Mouse (Mus musculus) myocyte (in vitro differentiated cells): Measurements from ENCODE around the gene Colca2.

ENCODE experiments used
- E2F4 ChIP-seq: IDR thresholded peaks from one replicate; pipeline ENCODE4 v1.6.1; 2011; ENCODE audit warnings: mild to moderate bottlenecking, control low read depth, moderate library complexity; ENCODE audit not compliant: insufficient read depth
- MAX ChIP-seq: IDR thresholded peaks from one replicate; pipeline ENCODE4 v1.6.1; 2011; ENCODE audit warnings: low read depth, mild to moderate bottlenecking, control low read depth
- MYOG ChIP-seq, 3 experiments: IDR thresholded peaks; one replicate each; pipeline ENCODE4 v1.6.1; 2011; ENCODE audit warnings: control low read depth in 2 of 3, low read depth in 2 of 3, mild to moderate bottlenecking in 2 of 3; ENCODE audit not compliant: insufficient read length in 2 of 3, control insufficient read depth in 1 of 3, insufficient read depth in 1 of 3
- POLR2A ChIP-seq: IDR thresholded peaks from one replicate; pipeline ENCODE4 v1.6.1; 2011; ENCODE audit warnings: low read depth, mild to moderate bottlenecking, control low read depth, moderate library complexity; ENCODE audit not compliant: insufficient read length
- TCF12 ChIP-seq: IDR thresholded peaks from one replicate; pipeline ENCODE4 v1.6.1; 2011; ENCODE audit warnings: mild to moderate bottlenecking, control low read depth; ENCODE audit not compliant: poor library complexity, insufficient read depth, severe bottlenecking

DNA sequence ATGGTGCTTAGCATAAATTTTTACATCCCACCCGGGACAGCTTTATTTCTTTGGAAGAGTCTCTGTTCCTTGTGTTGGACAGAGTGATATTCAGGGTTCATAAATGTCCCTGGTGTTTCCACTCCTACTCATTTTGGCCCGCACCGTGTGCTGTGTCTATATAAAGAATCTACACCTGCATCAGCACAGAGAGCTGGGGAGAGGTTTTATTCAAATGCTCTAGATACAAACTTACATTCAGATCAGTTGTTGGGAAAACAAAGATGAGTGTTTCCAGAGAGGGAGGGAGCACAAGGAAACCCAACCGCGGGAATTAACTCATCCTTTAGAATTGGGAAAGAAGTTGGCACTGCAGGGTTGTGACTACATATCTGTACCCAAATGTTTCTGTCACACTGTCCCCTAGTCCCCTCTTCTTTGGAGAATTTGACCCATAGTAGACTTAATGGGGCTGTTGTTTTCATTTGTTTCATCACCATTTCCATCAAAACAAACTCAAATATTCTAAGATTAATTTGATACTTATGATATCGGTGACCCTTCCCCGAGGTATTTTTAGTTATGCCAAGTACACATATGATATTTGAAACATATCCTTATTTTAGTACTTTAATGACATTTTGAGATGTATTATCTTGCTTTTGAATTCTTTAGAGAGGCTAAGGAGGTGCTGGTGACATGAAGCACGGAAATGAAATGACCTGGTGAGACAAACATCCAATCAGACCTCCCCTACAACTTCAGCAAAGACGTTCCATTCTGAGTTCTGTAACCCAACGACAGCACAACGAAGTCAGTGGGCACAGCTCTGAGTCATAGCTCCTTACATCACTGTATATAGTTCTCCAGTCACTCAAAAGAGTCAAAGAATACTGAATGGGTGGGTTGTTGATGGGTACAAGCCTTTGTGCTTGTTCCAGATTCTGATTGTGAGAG, 48.5 kb upstream of the Colca2 start:
- TF ChIP-seq POLR2A = no peak
- TF ChIP-seq MAX = no peak
- no peak for TF ChIP-seq MYOG (IDR thresholded peaks at IDR 0.05; ENCODE audit: control insufficient read depth in 1 of 3, insufficient read depth in 1 of 3, insufficient read length in 2 of 3, low read depth in 2 of 3)
- no peak for TF ChIP-seq TCF12
- TF ChIP-seq E2F4 = no peak
